Mouse (Mus musculus): ENCODE data around the gene Dnmt1.

The Dnmt1 gene

DNA sequence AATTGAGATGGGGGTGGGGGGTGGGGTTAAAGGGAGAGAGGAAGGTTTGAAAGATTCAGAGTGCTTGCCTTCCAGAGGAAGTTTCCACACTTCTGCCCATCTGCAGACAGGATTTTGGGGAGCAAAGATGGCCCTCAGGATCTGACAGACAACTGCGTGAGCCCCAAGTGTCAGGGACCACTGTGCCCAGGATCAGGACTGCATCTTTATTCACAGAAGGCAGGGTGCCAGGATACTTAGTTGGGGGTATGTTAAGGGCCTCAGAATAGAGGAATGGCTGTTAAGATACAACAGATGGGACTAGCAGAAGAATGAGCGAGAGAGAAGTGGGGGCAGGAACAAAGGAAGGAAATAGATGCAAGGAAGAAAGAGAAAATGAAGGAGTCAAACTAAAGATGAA, 73.1 kb downstream of the Dnmt1 start:
- no peak for DNase-seq (ENCODE audit: low spot score in 2 of 2)

DNA sequence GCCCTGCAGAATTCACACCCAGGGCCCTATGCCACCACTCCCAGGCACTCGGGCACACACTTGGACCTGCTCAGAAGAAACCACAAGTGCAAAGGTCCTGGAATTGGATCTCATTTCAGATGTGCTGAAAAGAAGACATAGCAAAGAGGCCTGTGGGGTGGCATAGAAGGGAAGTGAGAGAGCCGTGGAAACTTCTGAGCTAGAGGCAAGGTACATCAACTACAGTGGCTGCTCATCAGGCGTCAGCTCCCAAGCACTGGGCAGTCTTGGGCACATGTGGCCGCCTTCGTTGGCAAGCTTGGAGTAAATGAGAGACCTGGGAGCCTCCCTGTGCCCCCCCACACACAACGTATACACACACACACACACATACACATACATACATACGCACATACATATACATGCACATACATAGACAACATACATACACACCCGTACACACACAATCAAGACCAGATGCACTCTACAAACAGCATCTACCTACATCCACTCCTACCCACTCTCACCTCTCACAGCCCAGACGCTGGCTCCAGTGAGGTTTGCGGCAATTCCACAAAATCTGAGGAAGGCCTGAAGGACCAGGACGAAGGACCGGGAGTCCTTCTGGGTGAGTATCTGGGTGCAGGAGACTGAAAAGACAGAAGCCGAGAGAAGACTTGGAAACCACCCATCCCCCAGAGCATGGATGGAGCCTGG, 80.4 kb downstream of the Dnmt1 start, which contains the start of gene Angptl6:
Gene Angptl6 (minus strand): TSS at position 631 of the 696 bp plus-strand sequence.
- no peak for DNase-seq (ENCODE audit: low spot score in 2 of 2)

DNA sequence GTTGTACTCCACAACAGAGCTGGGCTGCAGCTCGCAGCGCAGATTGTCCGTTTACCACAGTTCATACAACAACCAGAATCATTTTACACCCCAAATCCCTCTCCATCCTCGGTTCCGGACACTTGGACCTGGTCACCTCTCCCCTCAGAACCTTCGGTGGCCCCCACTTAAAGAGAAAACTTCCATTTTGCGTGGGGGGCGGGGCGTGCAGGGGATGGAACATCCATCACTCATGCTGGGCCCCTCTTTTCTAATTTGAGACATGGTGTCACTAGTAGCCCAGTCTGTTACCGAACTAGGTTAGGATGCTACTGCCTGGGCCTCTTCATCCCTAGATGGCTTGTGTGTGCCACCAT, 81.0 kb downstream of the Dnmt1 start:
- DNase-seq (ENCODE audit: low spot score in 2 of 2), result no peak

DNA sequence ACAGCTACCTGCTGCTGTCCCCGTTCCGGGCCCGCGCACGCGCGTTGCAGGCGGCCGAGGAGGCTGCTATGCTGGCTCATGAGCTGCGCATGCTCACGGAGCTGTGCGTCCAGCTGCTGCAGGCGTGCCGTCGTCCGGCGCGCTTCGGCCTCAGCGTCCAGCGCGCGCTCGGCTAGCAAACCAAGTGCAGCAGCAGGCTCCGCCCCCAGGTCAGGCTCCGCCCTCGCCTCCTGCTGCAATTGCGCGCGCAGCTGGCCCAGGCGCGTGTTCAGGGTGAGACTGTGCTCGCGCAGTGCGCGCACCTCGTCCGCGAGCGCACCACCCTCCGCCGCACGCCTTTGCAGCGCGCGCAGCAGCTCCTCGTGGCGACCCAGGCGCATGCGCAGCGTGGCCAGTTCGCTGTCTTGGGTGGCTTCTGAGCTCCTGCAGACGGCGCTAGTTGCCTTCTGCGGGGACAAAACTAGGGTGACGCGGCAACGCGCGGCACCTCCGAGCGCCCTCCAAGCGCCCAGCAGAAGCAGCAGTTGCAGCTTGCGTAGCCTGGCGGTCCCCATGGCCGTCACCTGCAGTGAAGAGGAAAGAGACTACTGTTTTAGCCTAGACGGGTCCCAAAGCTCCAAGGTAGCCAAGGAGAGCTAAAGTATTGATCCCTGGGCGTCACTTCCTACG, 81.5 kb downstream of the Dnmt1 start:
- peak; percentile 99 to 100 for DNase-seq (ENCODE audit: low spot score in 2 of 2)

DNA sequence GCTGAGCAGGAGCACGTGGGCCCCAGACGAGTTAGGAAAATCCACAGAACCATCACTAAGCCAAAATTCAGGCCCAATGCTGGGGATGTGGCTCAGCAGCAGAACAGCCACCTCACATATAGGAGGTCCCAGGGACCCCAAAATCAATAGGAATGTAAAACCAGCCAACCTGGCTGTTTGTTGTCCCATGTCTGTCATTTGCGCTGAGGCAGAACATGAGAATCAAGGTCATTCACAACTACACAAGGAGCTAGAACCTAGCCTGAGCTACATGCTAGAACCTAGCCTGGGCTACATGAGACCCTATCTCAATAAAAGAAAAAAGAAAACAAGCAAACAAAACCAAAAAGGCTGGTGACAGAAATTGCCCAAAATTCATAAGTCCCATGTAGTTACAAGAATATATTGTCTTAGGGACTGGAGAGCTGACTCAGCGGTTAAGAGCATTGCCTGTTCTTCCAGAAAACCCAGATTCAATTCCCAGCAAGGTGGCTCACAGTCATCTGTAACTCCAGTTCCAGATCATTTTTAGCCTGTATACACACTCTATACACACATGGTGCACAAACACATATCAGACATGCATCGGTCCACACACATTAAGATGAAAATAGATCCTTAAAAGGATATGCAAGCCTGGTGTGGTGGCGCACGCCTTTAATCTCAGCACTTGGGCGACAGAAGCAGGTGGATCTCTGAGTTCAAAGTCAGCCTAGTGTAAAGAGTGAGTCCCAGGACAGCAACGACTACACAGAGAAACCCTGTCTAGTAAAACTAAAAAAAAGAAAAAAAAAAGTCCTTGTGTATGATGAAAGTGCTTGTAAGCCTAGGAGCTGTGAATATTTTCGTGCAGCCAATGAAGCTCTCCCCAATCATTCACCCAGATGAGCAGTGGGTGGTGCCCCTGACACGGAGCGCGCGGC, 82.3 kb downstream of the Dnmt1 start:
- no peak for DNase-seq (ENCODE audit: low spot score in 2 of 2)

DNA sequence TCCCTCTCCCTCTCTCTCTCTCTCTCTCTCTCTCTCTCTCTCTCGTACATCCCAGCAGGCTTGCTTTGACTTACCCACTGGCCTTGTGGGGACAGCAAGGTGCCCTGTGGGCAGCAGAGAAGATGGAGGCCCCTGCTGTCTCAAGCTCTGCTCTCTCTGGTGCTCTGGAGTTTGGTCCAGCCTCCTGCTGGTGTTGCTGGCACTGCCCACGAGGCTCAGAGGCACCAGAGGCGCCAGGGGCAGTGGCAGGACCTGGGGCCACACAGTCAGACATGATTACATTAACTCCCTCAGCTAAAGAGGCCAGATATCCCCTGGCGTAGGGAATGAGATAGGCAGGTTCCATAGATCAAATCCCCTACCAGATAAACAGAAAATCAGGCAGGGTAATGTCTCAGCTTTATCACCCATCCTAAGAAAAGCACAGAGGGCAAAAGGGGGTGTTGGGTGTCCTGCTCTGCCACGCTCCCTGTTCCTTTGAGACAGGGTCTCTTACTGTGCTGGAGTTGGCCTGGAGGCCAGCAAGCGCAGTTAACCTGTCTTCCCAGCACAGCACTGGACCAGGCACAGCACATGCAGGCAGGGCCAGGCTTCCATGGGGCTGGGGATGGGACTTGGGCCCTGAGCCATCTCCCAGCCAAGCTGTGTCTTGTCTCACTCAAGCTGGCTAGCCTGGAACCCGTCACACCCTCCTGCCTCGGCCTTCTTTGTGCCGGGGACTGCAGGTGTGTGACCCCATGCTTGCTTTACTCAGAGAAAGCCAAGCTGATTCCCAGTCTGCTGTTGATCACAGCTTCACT, 83.2 kb downstream of the Dnmt1 start:
- DNase-seq (ENCODE audit: low spot score in 2 of 2), result no peak

DNA sequence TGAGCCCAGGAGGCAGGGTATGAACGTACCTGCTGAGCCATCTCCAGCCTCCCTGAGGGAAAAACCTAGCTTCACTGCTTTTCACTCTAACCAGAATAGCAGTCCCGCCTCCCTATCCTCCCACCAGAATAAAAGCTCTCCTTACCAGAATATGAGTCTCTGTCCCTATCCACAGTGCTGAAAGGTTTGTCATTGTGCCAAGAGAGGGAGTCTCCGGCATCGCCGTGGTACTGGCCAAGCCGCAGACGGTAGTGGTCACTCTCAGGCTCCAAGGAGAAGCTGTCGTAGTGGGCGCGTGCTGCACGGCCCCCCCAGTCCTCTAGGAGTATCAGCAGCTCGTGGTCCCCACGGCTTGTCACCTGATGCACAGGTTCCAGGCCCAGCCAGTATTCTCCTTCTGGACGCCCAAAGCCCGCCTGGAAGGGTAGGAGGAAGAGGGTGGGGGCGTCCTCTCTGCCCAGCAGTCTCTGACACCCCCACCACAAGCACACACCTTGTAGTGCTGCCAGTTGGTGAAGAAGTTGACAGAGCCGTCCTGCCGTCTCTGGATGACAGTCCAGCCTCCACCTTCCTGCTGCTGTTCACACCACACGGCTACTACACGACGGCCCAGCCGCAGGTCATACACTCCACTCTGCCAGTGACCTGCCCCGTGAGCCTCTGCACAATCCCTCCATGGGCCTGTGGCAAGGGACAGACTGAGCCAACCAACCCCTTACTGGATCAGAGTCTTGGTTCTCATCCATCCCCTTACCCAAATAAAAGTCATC, 84.5 kb downstream of the Dnmt1 start:
- DNase-seq (ENCODE audit: low spot score in 2 of 2), result no peak

DNA sequence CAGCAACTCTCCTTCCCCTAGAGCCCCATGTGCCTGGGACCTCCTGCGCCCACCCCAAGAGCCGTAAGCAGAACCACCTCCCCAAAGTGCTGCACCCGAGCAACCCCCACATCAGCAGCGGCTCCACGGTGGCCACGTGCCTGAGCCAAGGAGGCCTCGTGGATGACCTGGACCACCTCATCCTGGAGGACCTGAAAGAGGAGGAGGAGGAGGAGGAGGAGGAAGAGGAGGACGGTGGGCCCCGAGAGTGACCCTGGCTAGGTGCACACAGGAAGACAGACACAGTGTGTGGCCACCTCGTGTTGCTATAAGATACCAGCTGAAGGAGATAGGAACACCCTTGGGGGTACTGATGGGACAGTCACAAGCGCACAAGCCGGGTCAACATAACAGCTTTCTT, 86.2 kb downstream of the Dnmt1 start:
- no peak for DNase-seq (ENCODE audit: low spot score in 2 of 2)

DNA sequence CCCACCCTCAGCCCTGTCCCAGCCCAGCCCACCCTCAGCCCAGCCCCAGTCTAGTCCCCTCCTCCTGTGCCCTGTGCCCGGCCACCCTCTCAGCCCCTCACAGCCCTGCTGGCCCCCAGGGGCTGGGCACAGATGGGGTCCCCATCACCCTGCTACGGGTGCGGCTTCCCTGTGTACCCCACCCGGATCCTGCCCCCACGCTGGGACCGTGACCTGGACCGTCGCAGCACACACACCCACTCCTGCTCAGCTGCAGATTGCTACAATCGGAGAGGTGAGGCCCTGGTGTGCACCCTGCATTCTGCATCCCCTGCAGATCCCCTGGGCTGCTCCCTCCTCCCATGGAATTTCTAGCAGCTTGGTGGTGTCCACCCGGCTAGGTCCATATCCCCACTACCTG, 86.7 kb downstream of the Dnmt1 start:
- no peak for DNase-seq (ENCODE audit: low spot score in 2 of 2)

DNA sequence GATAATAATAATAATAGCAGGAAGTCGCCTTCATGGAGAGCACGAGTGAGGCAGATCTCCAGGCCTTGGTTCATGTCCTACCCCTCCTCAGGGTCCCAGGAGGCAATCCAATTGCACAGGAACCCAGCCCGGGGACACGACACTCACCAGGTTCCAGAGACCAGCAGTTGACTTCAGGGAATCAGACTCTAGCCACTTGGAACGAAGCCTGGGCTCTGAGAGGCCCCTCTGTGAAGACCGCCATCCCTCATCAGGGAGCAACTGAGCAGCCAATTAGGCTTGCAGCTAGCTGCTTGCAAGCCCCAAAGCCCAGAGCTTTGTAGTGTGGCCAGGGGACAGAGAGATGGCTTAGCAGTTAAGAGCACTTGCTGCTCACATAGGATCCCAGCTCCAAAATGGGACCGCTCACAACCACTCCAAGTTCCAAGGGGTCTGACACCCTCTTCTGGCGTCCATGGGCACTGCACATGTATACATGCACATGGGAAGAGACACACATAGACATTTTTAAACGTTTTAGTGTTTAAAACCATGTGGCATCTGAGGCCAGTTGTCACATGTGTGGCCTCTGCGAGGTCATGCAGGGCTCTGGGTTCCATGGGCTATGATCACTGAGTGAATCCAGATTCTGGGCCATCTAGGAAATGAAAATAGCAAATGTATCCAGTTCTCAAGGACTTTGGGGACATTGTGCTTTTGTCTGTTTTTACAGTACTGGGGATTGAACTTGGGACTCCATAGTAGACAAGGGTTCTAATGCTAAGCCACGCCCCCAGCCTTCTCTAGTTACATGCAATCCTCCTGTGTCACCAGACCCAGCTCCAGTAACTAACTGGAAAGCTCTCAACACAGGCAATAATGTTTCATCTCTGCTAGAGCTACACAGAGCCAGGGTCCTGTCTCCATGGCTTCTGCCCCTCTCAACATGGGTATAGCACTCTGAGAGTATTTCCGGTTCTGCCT, 89.2 kb downstream of the Dnmt1 start:
- no peak for DNase-seq (ENCODE audit: low spot score in 2 of 2)

DNA sequence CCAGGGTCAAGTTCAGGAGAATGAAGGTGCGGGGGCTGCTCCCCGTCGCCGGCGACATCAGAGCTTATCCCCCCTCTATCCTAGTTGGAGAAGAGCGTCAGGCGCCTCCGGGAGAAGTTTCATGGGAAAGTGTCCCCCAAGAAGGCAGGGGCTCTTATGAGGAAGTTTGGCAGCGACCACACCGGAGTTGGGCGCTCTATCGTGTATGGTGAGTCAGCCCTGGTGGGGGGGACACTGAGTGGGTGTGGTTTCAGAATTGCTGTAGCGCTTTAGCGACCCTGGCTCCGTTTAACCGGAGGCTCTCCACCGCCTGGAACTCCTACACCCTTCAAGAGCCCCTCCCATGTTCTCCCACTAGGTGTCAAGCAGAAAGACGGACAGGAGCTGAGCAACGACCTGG, 90.4 kb downstream of the Dnmt1 start:
- DNase-seq (ENCODE audit: low spot score in 2 of 2), result no peak

DNA sequence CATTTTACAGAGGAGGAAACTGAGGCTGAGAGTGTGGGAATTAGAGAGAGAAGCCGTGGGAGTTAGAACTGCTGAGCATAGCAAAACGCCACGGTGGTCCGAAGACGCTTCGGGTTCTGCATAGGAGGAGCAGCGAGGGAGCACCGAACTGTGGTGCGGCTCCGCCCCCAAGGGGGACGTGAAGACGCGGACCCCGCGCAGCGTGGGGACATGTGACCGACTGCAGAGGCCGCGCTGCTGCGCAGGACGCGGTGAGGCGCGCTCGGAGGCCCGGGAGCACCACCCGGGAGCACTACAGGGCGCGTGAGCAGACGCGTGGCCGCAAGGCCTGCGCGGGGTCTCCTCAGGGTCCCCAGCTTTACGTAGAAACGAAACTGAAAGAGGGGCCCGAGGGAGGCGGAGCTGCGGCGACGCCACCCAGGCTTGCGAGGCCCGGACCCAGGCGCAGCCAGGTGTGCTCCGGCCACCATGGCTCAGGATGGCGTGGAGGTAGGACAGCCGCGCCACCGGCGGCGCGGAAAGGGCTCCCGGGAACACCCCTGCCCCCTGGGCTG, 91.2 kb downstream of the Dnmt1 start, which contains the start of gene A230050P20Rik:
Gene A230050P20Rik (plus strand): TSS at position 195 of the 554 bp plus-strand sequence.
- DNase-seq (ENCODE audit: low spot score in 2 of 2), result peak; percentile 76 to 81

DNA sequence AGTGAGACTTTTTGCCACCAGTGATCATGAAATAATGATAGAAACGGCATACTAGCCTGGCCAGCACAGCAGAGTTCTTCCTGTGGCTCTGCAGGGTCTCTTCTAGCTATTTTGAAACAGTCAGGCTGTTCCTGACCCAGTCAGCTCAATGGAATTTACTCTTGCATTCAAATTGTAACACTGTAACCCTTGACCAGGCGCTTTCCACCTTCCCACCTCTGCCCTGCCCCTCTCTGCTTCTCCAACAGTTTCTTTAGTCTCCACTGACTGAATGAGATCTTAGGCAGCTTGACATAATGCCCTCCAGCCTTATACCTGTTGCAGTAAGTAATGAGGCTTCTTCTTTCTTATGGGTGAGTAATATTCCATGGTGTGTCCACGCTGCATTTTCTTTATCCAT, 92.8 kb downstream of the Dnmt1 start:
- no peak for DNase-seq (ENCODE audit: low spot score in 2 of 2)

DNA sequence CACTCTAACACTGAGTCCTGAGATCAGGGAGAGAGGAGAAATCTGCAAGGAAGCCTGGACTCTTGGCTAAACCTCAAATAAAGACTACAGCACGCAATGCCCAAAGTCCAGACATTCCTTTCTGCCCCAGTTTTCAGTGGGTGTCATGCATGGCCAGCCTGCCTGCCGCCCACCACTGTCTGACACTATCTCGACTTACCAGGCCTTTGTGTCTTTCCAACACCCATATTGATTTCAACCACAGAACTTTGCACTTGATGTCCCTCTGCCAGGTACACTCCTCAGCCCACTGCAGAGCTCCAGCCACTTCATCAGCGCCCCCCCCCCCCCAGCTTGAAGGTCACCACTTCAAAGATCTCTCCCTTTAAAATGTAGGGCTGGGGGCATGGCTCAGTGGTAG, 97.5 kb downstream of the Dnmt1 start:
- DNase-seq (ENCODE audit: low spot score in 2 of 2), result no peak

DNA sequence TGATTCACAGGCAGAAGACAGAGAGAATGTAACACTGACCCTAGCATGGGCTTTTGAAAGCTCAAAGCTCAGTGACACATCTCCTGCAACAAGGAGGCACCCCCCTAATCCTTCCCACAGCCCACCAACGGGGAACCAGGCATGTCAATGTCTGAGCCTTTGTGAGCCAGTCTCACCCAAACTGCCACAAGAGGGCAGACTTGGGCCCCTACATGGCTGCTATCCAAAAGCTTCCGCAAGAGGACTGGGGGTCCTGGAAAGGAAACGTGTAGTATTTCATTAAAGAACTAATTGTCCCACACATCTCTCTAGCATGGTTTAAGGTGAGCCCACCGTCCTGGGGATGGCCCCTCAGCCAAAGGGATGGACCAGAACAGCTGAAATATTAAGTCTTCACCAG, 97.9 kb downstream of the Dnmt1 start:
- DNase-seq (ENCODE audit: low spot score in 2 of 2), result no peak

DNA sequence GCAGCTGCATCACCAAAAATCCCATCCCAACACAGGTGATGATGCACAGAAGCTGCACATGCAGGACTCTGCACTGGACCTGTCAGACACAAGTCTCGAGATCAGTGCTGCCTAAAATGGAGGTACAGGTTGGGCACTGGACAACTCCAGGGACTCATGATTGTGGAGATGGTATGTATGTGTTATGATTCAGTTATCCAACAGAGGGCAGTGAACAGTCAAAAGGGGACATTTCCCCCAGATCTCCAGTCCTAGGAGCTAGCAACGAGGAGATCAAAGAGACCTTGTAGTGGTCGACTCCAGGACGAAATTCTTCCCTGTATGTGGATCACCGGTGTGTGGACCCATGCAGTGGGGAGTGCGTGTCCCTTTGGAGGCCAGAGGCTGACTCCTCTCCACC, 99.8 kb downstream of the Dnmt1 start:
- no peak for DNase-seq (ENCODE audit: low spot score in 2 of 2)

Data from right cerebral cortex, postnatal 36 days (tissue).